Comparison of ENCODE assay signal across 35 mouse cellular contexts in genomic region chr7:39841988-39842387, GRCm38 (mm10).
"Had no signal": no experiment of that assay in that cellular context is flagged by ENCODE, and none has a peak within 500 bp of the region (broad histone marks: within the 10 kb centered on the region; RNA-seq: fewer than 3 reads in every experiment).

No protein-coding gene starts in this region.

- H3K27ac ChIP-seq: heart, embryonic 10.5 days; heart, embryonic 13.5 days; heart, embryonic 15.5 days; hindbrain, embryonic 10.5 days; hindbrain, embryonic 12.5 days; hindbrain, embryonic 13.5 days; hindbrain, embryonic 14.5 days; hindbrain, embryonic 15.5 days; hindbrain, postnatal 0 days; intestine, embryonic 15.5 days; kidney, embryonic 15.5 days; kidney, postnatal 0 days; layer of hippocampus, adult 2 months had no signal

- H3K4me3 ChIP-seq: heart, embryonic 10.5 days; heart, embryonic 12.5 days; heart, embryonic 13.5 days; heart, embryonic 15.5 days; hindbrain, embryonic 10.5 days; hindbrain, embryonic 12.5 days; hindbrain, embryonic 13.5 days; hindbrain, embryonic 15.5 days; intestine, embryonic 15.5 days; kidney, embryonic 15.5 days; layer of hippocampus, adult 2 months had no signal

- ATAC-seq: hindbrain, embryonic 16.5 days; hindbrain, postnatal 0 days; inflammation-experienced regulatory T-cells, adult 6 months; intestine, embryonic 15.5 days; intestine, embryonic 16.5 days; intestine, postnatal 0 days had no signal

- H3K9me3 ChIP-seq: heart, embryonic 10.5 days; heart, embryonic 13.5 days; heart, embryonic 15.5 days; hindbrain, embryonic 10.5 days; hindbrain, embryonic 12.5 days; hindbrain, embryonic 13.5 days; hindbrain, embryonic 15.5 days; intestine, embryonic 15.5 days; kidney, embryonic 15.5 days had no signal

- H3K4me2 ChIP-seq: heart, embryonic 11.5 days; heart, embryonic 12.5 days; heart, embryonic 13.5 days; heart, embryonic 15.5 days; hindbrain, embryonic 12.5 days; hindbrain, embryonic 13.5 days; hindbrain, embryonic 14.5 days; hindbrain, embryonic 15.5 days; intestine, embryonic 15.5 days; kidney, embryonic 15.5 days had no signal

- H3K27me3 ChIP-seq: heart, embryonic 12.5 days; heart, embryonic 13.5 days; heart, embryonic 15.5 days; hindbrain, embryonic 12.5 days; hindbrain, embryonic 13.5 days; hindbrain, embryonic 15.5 days; intestine, embryonic 15.5 days; kidney, embryonic 15.5 days had no signal

- H3K36me3 ChIP-seq: heart, embryonic 10.5 days; heart, embryonic 12.5 days; heart, embryonic 13.5 days; heart, embryonic 15.5 days; hindbrain, embryonic 10.5 days; hindbrain, embryonic 12.5 days; hindbrain, embryonic 13.5 days; hindbrain, embryonic 15.5 days; intestine, embryonic 15.5 days; kidney, embryonic 15.5 days had no signal

- H3K9ac ChIP-seq: heart, embryonic 12.5 days; heart, embryonic 13.5 days; heart, embryonic 15.5 days; hindbrain, embryonic 12.5 days; hindbrain, embryonic 13.5 days; hindbrain, embryonic 14.5 days; hindbrain, embryonic 15.5 days; intestine, embryonic 15.5 days; kidney, embryonic 15.5 days had no signal

- DNase-seq: heart, postnatal 10 days; heart, postnatal 14 days; heart, postnatal 36 days; heart, postnatal 4 days; kidney, adult 11 months; kidney, adult 18-20 months; kidney, adult 2 months; kidney, adult 8-10 months; kidney, adult 9 months; kidney, postnatal 10 days; kidney, postnatal 14 days; kidney, postnatal 25 days; kidney, postnatal 36 days; kidney, postnatal 4 days; layer of hippocampus, adult 9-11 months; layer of hippocampus, postnatal 36 days had no signal

- H3K4me1 ChIP-seq: heart, embryonic 10.5 days; heart, embryonic 12.5 days; heart, embryonic 13.5 days; heart, embryonic 15.5 days; hindbrain, embryonic 10.5 days; hindbrain, embryonic 12.5 days; hindbrain, embryonic 13.5 days; hindbrain, embryonic 15.5 days; intestine, embryonic 15.5 days; kidney, embryonic 15.5 days had no signal
